Mouse (Mus musculus): Measurements from ENCODE around the gene Pdk1. TPM values are rescaled to one million over a fixed set of nuclear protein-coding genes. Genes with fewer than 3 reads are reported as not detected.
"Not testable (repeated sequence)": the region's sequence is repeated elsewhere in the genome, so short reads cannot be mapped to it uniquely, and the experiment has no call there.

Pdk1 gene
- polyA plus RNA-seq, 1 experiment, result 1.2 TPM

- H3K4me3 ChIP-seq (replicated peaks), result no peak overlapping the region
- H3K27me3 ChIP-seq (ENCODE audit: control insufficient read depth), result no peaks in the 10 kb centered on the region
- TF ChIP-seq GATA1 (IDR thresholded peaks at IDR 0.05; ENCODE audit: low read length) (no peak), TAL1 (IDR thresholded peaks at IDR 0.05; ENCODE audit: low read length) (no peak)
- no peaks in the 10 kb centered on the region for H3K4me1 ChIP-seq (ENCODE audit: control insufficient read depth)
- no peaks in the 10 kb centered on the region for H3K9me3 ChIP-seq (ENCODE audit: control insufficient read depth, low read length)
- H3K36me3 ChIP-seq (ENCODE audit: control insufficient read depth), result no peaks in the 10 kb centered on the region
Measured at GRCm38 (mm10) chr2:71843316-71843715, 29.7 kb upstream of the Pdk1 start.

- no peak for TF ChIP-seq TAL1 (IDR thresholded peaks at IDR 0.05; ENCODE audit: low read length)
- TF ChIP-seq GATA1 (IDR thresholded peaks at IDR 0.05; ENCODE audit: low read length), result no peak
- Histone ChIP-seq H3K4me3 (replicated peaks) (no peak overlapping the region), H3K36me3 (ENCODE audit: control insufficient read depth) (no peaks in the 10 kb centered on the region), H3K27me3 (ENCODE audit: control insufficient read depth) (no peaks in the 10 kb centered on the region), H3K4me1 (ENCODE audit: control insufficient read depth) (no peaks in the 10 kb centered on the region), H3K9me3 (ENCODE audit: control insufficient read depth, low read length) (no peaks in the 10 kb centered on the region)
Measured at GRCm38 (mm10) chr2:71844906-71845305, 28.1 kb upstream of the Pdk1 start.

GRCm38 (mm10) chr2:71852161-71852560, 20.9 kb upstream of the Pdk1 start:
- H3K27me3 ChIP-seq (ENCODE audit: control insufficient read depth); H3K9me3 ChIP-seq (ENCODE audit: control insufficient read depth, low read length); H3K4me3 ChIP-seq (replicated peaks); H3K36me3 ChIP-seq (ENCODE audit: control insufficient read depth); H3K4me1 ChIP-seq (ENCODE audit: control insufficient read depth): not testable (repeated sequence)

- Histone ChIP-seq H3K4me3 (replicated peaks) (no peak overlapping the region), H3K36me3 (ENCODE audit: control insufficient read depth) (no peaks in the 10 kb centered on the region), H3K27me3 (ENCODE audit: control insufficient read depth) (no peaks in the 10 kb centered on the region), H3K9me3 (ENCODE audit: control insufficient read depth, low read length) (no peaks in the 10 kb centered on the region), H3K4me1 (ENCODE audit: control insufficient read depth) (no peaks in the 10 kb centered on the region)
- TF ChIP-seq TAL1 (IDR thresholded peaks at IDR 0.05; ENCODE audit: low read length), result no peak
- no peak for TF ChIP-seq GATA1 (IDR thresholded peaks at IDR 0.05; ENCODE audit: low read length)
Measured at GRCm38 (mm10) chr2:71855076-71855475, 17.9 kb upstream of the Pdk1 start.

- peaks cover 2% of the 10 kb centered on the region for H3K4me1 ChIP-seq (ENCODE audit: control insufficient read depth)
- no peaks in the 10 kb centered on the region for H3K9me3 ChIP-seq (ENCODE audit: control insufficient read depth, low read length)
- H3K27me3 ChIP-seq (ENCODE audit: control insufficient read depth), result no peaks in the 10 kb centered on the region
- no peak overlapping the region for H3K4me3 ChIP-seq (replicated peaks)
- no peaks in the 10 kb centered on the region for H3K36me3 ChIP-seq (ENCODE audit: control insufficient read depth)
- TF ChIP-seq GATA1 (IDR thresholded peaks at IDR 0.05; ENCODE audit: low read length), result no peak
- TF ChIP-seq TAL1 (IDR thresholded peaks at IDR 0.05; ENCODE audit: low read length), result no peak
Measured at GRCm38 (mm10) chr2:71863531-71864173, 9.4 kb upstream of the Pdk1 start.

- Histone ChIP-seq H3K9me3 (ENCODE audit: control insufficient read depth, low read length) (no peaks in the 10 kb centered on the region), H3K4me3 (replicated peaks) (no peak overlapping the region), H3K4me1 (ENCODE audit: control insufficient read depth) (peaks cover 2% of the 10 kb centered on the region), H3K36me3 (ENCODE audit: control insufficient read depth) (no peaks in the 10 kb centered on the region), H3K27me3 (ENCODE audit: control insufficient read depth) (no peaks in the 10 kb centered on the region)
- TF ChIP-seq TAL1 (IDR thresholded peaks at IDR 0.05; ENCODE audit: low read length) (no peak), GATA1 (IDR thresholded peaks at IDR 0.05; ENCODE audit: low read length) (no peak)
Measured at GRCm38 (mm10) chr2:71865022-71865421, 8.0 kb upstream of the Pdk1 start.

GRCm38 (mm10) chr2:71865935-71866334, 7.1 kb upstream of the Pdk1 start:
- Histone ChIP-seq H3K4me3 (replicated peaks) (no peak overlapping the region), H3K9me3 (ENCODE audit: control insufficient read depth, low read length) (no peaks in the 10 kb centered on the region), H3K36me3 (ENCODE audit: control insufficient read depth) (no peaks in the 10 kb centered on the region), H3K27me3 (ENCODE audit: control insufficient read depth) (no peaks in the 10 kb centered on the region), H3K4me1 (ENCODE audit: control insufficient read depth) (peaks cover 1% of the 10 kb centered on the region)
- TF ChIP-seq GATA1 (IDR thresholded peaks at IDR 0.05; ENCODE audit: low read length) (no peak), TAL1 (IDR thresholded peaks at IDR 0.05; ENCODE audit: low read length) (no peak)

GRCm38 (mm10) chr2:71866565-71866964, 6.5 kb upstream of the Pdk1 start:
- no peaks in the 10 kb centered on the region; the same call in 1 of the 2 replicates for H3K4me1 ChIP-seq (ENCODE audit: control insufficient read depth)
- no peaks in the 10 kb centered on the region for H3K27me3 ChIP-seq (ENCODE audit: control insufficient read depth)
- H3K4me3 ChIP-seq (replicated peaks), result no peak overlapping the region
- no peaks in the 10 kb centered on the region for H3K36me3 ChIP-seq (ENCODE audit: control insufficient read depth)
- H3K9me3 ChIP-seq (ENCODE audit: control insufficient read depth, low read length), result no peaks in the 10 kb centered on the region
- no peak for TF ChIP-seq GATA1 (IDR thresholded peaks at IDR 0.05; ENCODE audit: low read length)
- no peak for TF ChIP-seq TAL1 (IDR thresholded peaks at IDR 0.05; ENCODE audit: low read length)

GRCm38 (mm10) chr2:71867019-71867418, 6.0 kb upstream of the Pdk1 start:
- Histone ChIP-seq H3K36me3 (ENCODE audit: control insufficient read depth) (no peaks in the 10 kb centered on the region), H3K4me1 (ENCODE audit: control insufficient read depth) (peaks cover 2% of the 10 kb centered on the region; the same call in 1 of the 2 replicates), H3K27me3 (ENCODE audit: control insufficient read depth) (no peaks in the 10 kb centered on the region), H3K4me3 (replicated peaks) (no peak overlapping the region), H3K9me3 (ENCODE audit: control insufficient read depth, low read length) (no peaks in the 10 kb centered on the region)
- TF ChIP-seq GATA1 (IDR thresholded peaks at IDR 0.05; ENCODE audit: low read length), result no peak
- TF ChIP-seq TAL1 (IDR thresholded peaks at IDR 0.05; ENCODE audit: low read length), result no peak

- Histone ChIP-seq H3K9me3 (ENCODE audit: control insufficient read depth, low read length) (no peaks in the 10 kb centered on the region), H3K4me1 (ENCODE audit: control insufficient read depth) (peaks cover 6% of the 10 kb centered on the region), H3K27me3 (ENCODE audit: control insufficient read depth) (no peaks in the 10 kb centered on the region), H3K4me3 (replicated peaks) (no peak overlapping the region), H3K36me3 (ENCODE audit: control insufficient read depth) (no peaks in the 10 kb centered on the region)
- TF ChIP-seq GATA1 (IDR thresholded peaks at IDR 0.05; ENCODE audit: low read length) (no peak), TAL1 (IDR thresholded peaks at IDR 0.05; ENCODE audit: low read length) (no peak)
Measured at GRCm38 (mm10) chr2:71867480-71867879, 5.5 kb upstream of the Pdk1 start.
